Mouse (Mus musculus) liver, embryonic 13.5 days (tissue): ENCODE measurements at regions not wholly inside any gene's neighbourhood (a gene's known extent, or its start where the extent isn't known, plus 50 kb on each side); places are given as distances from the start of the nearest gene placed in this dataset.

Experiments used
- ATAC-seq: fragments of 200-750 bp; cut with Nextera tagmentation; 2 replicates; pipeline ENCODE4 v1.8.0; 2017; ENCODE audit warnings: low read depth, mild to moderate bottlenecking, moderate number of reproducible peaks, moderate library complexity
- DNase-seq: peaks from one replicate; pipeline ENCODE4 v3.0.0; 2022
- H3K27ac ChIP-seq: fragments of 300-500 bp; sonication (generic); 2 replicates; pipeline ENCODE4 v1.5.1; 2015; ENCODE audit warnings: moderate library complexity, mild to moderate bottlenecking, inconsistent platforms
- H3K27me3 ChIP-seq: fragments of 300-500 bp; sonication (generic); 2 replicates; pipeline ENCODE4 v1.6.1; 2015; ENCODE audit warnings: mild to moderate bottlenecking, inconsistent platforms
- H3K36me3 ChIP-seq: fragments of 300-500 bp; sonication (generic); 2 replicates; pipeline ENCODE4 v1.6.1; 2015; ENCODE audit warnings: mild to moderate bottlenecking, inconsistent platforms
- H3K4me1 ChIP-seq: fragments of 300-500 bp; sonication (generic); replicated peaks from 2 replicates; pipeline ENCODE4 v1.6.1; 2015; ENCODE audit warnings: inconsistent platforms
- H3K4me2 ChIP-seq: fragments of 300-500 bp; sonication (generic); 2 replicates; pipeline ENCODE4 v1.6.1; 2015; ENCODE audit warnings: inconsistent platforms, mild to moderate bottlenecking, moderate library complexity
- H3K4me3 ChIP-seq: fragments of 300-500 bp; sonication (generic); replicated peaks from 2 replicates; pipeline ENCODE4 v1.5.1; 2015; ENCODE audit warnings: mild to moderate bottlenecking, inconsistent platforms
- H3K9ac ChIP-seq: fragments of 300-500 bp; sonication (generic); 2 replicates; pipeline ENCODE4 v1.6.1; 2015; ENCODE audit warnings: mild to moderate bottlenecking, inconsistent platforms
- H3K9me3 ChIP-seq: fragments of 300-500 bp; sonication (generic); replicated peaks from 2 replicates; pipeline ENCODE4 v1.6.1; 2016; ENCODE audit warnings: inconsistent platforms
- WGBS: fragments of 180-500 bp; shearing (Covaris S2); methylation state at CpG from one replicate; pipeline ENCODE4 v1.1.7; 2015; ENCODE audit not compliant: insufficient replicate concordance; 5-methylcytosine and 5-hydroxymethylcytosine counted together

DNA sequence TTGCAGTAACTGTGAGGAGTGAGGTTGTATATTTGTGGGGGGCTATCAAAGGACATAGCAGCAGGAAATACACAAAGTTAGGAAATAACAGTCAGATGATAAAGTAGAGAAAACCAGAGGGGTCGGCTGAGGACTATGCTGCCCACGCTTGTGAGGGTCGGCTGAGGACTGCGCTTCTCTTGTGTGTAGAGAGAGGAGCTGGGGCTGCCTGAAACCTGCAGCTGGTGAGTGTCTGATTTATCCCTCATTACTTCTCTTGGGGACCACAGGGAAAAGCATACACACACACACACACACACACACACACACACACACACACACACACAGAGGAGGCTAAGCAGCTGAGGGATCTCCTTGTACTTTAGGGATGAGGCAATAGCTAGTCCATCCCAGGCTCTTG, 124.3 kb upstream of the Rbfox1 start:
- no peak overlapping the region for H3K4me2 ChIP-seq
- DNase-seq: no peak
- 0 out of 2 replicates have a peak, but pooled peaks cover 4% of the 10 kb centered on the region for H3K9me3 ChIP-seq
- ATAC-seq: no peak
- H3K4me1 ChIP-seq: no peaks in the 10 kb centered on the region
- H3K27me3 ChIP-seq: no peaks in the 10 kb centered on the region
- H3K4me3 ChIP-seq: no peak overlapping the region
- H3K27ac ChIP-seq: no peak overlapping the region
- H3K9ac ChIP-seq: no peak overlapping the region
- H3K36me3 ChIP-seq: no peaks in the 10 kb centered on the region
- WGBS: 70% methylated on average over 4 of the region's 4 CpGs

DNA sequence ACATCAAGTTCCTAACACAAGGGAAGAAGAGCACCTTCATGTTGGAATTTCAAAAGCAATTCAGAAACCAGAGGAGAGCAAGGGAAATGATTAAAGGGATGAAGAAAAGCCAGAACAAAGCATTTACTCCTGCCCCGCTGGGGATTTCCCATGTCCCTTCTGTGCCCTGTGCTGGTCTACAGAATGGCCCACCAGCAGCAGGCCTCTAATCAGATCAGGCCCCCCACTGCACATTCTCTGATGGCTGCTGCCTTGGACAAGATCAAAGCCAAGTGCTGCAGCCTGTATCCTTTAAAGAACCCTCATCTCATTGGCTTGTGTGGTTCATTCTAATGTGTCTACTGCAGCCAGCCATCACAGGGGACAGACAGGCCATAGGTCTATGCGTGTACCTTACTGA, 126.1 kb upstream of the Rbfox1 start:
- Histone ChIP-seq H3K4me1 (no peaks in the 10 kb centered on the region), H3K9me3 (0 out of 2 replicates have a peak, but pooled peaks cover 4% of the 10 kb centered on the region), H3K9ac (no peak overlapping the region), H3K36me3 (no peaks in the 10 kb centered on the region), H3K4me3 (no peak overlapping the region), H3K27me3 (no peaks in the 10 kb centered on the region), H3K4me2 (no peak overlapping the region), H3K27ac (no peak overlapping the region)
- ATAC-seq: no peak
- DNase-seq: no peak
- WGBS: 60% methylated on average over 2 of the region's 2 CpGs

GRCm38 (mm10) chr16:5742716-5743507, 142.2 kb upstream of the Rbfox1 start:
- 53% methylated on average over 4 of the region's 4 CpGs for WGBS
- no peak overlapping the region for H3K9ac ChIP-seq
- no peak for DNase-seq
- H3K4me2 ChIP-seq: no peak overlapping the region
- no peaks in the 10 kb centered on the region for H3K4me1 ChIP-seq
- H3K27me3 ChIP-seq: no peaks in the 10 kb centered on the region
- H3K4me3 ChIP-seq: no peak overlapping the region
- H3K9me3 ChIP-seq: no peaks in the 10 kb centered on the region
- ATAC-seq: no peak
- no peaks in the 10 kb centered on the region for H3K36me3 ChIP-seq
- no peak overlapping the region for H3K27ac ChIP-seq

GRCm38 (mm10) chr16:5740776-5741175, 144.4 kb upstream of the Rbfox1 start:
- no peak overlapping the region for H3K27ac ChIP-seq
- no peaks in the 10 kb centered on the region for H3K9me3 ChIP-seq
- no peaks in the 10 kb centered on the region for H3K4me1 ChIP-seq
- no peak for ATAC-seq
- no peak overlapping the region for H3K4me3 ChIP-seq
- H3K27me3 ChIP-seq: no peaks in the 10 kb centered on the region
- H3K36me3 ChIP-seq: no peaks in the 10 kb centered on the region
- DNase-seq: no peak
- no peak overlapping the region for H3K4me2 ChIP-seq
- WGBS: 65% methylated on average over 7 of the region's 7 CpGs
- no peak overlapping the region for H3K9ac ChIP-seq

DNA sequence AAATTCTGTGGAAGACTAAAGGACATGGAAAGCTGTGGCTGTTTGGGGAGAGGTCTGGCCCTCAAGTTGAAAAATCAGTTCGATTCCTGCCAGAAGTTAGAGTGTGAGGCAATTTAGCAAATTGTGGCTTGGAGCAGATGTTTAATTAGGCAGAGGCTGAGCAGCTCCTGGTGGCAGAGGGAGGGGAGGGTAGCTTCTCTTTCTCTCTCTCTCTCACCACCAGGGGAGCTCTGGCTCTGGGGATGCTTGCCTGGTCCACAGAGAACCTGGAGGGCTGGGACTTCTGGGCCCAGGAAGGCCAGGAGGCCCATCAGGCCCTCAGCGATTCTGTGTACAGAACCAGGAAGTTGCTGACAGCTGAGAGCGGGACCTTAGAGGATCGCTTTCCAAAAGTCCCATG, 151.5 kb upstream of the Rbfox1 start:
- no peaks in the 10 kb centered on the region for H3K4me1 ChIP-seq
- H3K27ac ChIP-seq: no peak overlapping the region
- H3K9ac ChIP-seq: no peak overlapping the region
- 47% methylated on average over 4 of the region's 4 CpGs for WGBS
- no peak for ATAC-seq
- H3K4me3 ChIP-seq: no peak overlapping the region
- H3K9me3 ChIP-seq: no peaks in the 10 kb centered on the region
- H3K27me3 ChIP-seq: no peaks in the 10 kb centered on the region
- H3K36me3 ChIP-seq: no peaks in the 10 kb centered on the region
- DNase-seq: no peak
- no peak overlapping the region for H3K4me2 ChIP-seq

DNA sequence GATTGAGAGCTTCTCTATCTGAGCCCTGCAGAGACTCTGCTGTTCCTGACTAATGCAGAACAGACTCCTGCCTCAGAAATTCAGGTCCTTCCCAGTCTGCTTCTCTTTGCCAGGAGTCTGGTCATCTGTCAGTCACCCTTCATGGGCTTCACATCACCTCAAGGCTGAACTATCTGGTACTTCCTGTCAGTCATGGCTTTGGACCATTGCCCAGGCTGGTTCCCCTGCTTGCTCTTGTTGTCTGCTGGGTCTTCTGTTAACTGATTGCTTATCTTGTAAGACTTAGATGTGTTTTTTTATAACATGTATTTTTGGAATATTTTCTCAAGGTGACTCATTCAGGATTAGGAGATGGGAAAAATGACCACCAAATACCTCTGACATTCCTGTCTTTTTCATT, 162.6 kb upstream of the Rbfox1 start:
- H3K9me3 ChIP-seq: no peaks in the 10 kb centered on the region; the same call in 1 of the 2 replicates
- no peak for DNase-seq
- no peak for ATAC-seq

DNA sequence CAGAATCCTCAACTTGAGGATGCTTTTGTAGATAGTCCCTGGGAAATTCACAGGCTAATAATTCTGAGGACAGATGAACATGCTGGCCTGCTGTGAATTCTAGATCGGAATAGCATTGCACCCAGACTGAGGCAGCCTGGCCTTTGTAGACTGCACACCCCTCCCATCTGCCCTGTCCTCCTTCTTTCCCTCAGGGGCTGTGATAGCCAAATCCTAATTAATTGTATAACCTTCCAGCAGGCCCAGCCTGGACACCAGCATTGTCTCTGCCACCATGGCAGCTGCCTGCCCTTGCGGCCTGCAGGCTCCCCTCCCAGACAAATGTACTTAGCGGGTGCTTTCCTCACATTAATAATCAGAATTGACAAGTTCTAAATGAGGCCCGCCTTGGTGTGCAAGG, 171.7 kb upstream of the Rbfox1 start:
- DNase-seq: no peak
- no peak overlapping the region for H3K4me3 ChIP-seq
- 70% methylated on average over 4 of the region's 4 CpGs for WGBS

More for the DNA sequence above, 162.6 kb upstream of the Rbfox1 start:
- no peak overlapping the region for H3K9ac ChIP-seq
- no peak overlapping the region for H3K4me3 ChIP-seq
- no peaks in the 10 kb centered on the region for H3K4me1 ChIP-seq
- no peaks in the 10 kb centered on the region for H3K36me3 ChIP-seq
- no peak overlapping the region for H3K27ac ChIP-seq
- H3K27me3 ChIP-seq: no peaks in the 10 kb centered on the region
- H3K4me2 ChIP-seq: no peak overlapping the region

GRCm38 (mm10) chr16:5709831-5710230, 175.3 kb upstream of the Rbfox1 start:
- 66% methylated on average over 5 of the region's 5 CpGs for WGBS
- no peak overlapping the region for H3K9ac ChIP-seq
- no peaks in the 10 kb centered on the region for H3K36me3 ChIP-seq
- no peak overlapping the region for H3K4me3 ChIP-seq
- H3K27me3 ChIP-seq: no peaks in the 10 kb centered on the region
- H3K27ac ChIP-seq: no peak overlapping the region
- no peak overlapping the region for H3K4me2 ChIP-seq
- DNase-seq (no peak), ATAC-seq (no peak)
- H3K4me1 ChIP-seq: no peaks in the 10 kb centered on the region
- no peaks in the 10 kb centered on the region for H3K9me3 ChIP-seq

More for the DNA sequence above, 171.7 kb upstream of the Rbfox1 start:
- Histone ChIP-seq H3K4me1 (no peaks in the 10 kb centered on the region), H3K9ac (no peak overlapping the region), H3K9me3 (no peaks in the 10 kb centered on the region), H3K36me3 (no peaks in the 10 kb centered on the region), H3K27ac (no peak overlapping the region), H3K27me3 (no peaks in the 10 kb centered on the region), H3K4me2 (no peak overlapping the region)
- ATAC-seq: no peak

DNA sequence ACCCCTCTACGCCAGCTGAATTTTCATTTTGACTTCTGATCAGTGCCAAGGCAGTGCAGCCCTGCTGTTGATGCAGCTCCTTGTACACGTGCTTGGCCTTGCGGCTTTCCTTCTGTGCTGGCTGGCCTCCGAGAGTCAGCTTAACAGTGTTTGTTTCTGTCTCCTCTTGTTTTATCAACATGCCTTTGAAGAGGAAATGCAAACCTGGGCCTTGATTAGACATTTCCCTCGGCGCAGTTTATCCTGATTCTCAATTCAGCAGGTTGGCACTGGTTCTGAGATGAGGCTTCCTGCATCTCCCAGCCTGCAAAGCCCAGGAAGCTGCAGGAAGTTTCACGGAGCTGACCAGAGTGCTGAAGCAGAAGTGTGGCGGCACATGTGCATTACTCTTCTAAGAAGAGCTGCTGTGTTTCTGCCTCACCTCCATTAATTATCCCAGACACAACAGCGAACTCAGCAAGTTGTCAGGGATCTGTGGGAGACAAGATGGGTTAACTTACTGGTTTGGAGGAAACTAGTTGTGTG, 184.4 kb upstream of the Rbfox1 start:
- no peak overlapping the region for H3K9ac ChIP-seq
- DNase-seq: no peak
- H3K36me3 ChIP-seq: no peaks in the 10 kb centered on the region
- no peak overlapping the region for H3K4me3 ChIP-seq
- no peak overlapping the region for H3K27ac ChIP-seq
- H3K4me2 ChIP-seq: no peak overlapping the region
- 45% methylated on average over 9 of the region's 9 CpGs for WGBS
- no peaks in the 10 kb centered on the region for H3K9me3 ChIP-seq
- H3K4me1 ChIP-seq: no peaks in the 10 kb centered on the region
- ATAC-seq: no peak
- no peaks in the 10 kb centered on the region for H3K27me3 ChIP-seq

GRCm38 (mm10) chr16:5688322-5688721, 196.8 kb upstream of the Rbfox1 start:
- no peak overlapping the region for H3K4me2 ChIP-seq
- H3K36me3 ChIP-seq: no peaks in the 10 kb centered on the region
- no peaks in the 10 kb centered on the region for H3K27me3 ChIP-seq
- H3K4me1 ChIP-seq: no peaks in the 10 kb centered on the region
- no peak for DNase-seq
- H3K27ac ChIP-seq: no peak overlapping the region
- ATAC-seq: no peak
- WGBS: 61% methylated on average over 3 of the region's 3 CpGs
- no peak overlapping the region for H3K9ac ChIP-seq
- H3K4me3 ChIP-seq: no peak overlapping the region
- H3K9me3 ChIP-seq: no peaks in the 10 kb centered on the region

- Histone ChIP-seq H3K27me3 (no peaks in the 10 kb centered on the region), H3K27ac (no peak overlapping the region), H3K4me2 (no peak overlapping the region), H3K9ac (no peak overlapping the region), H3K9me3 (no peaks in the 10 kb centered on the region), H3K4me1 (no peaks in the 10 kb centered on the region), H3K36me3 (no peaks in the 10 kb centered on the region), H3K4me3 (no peak overlapping the region)
- ATAC-seq (no peak), DNase-seq (no peak)
- WGBS: 43% methylated on average over 6 of the region's 6 CpGs
Observed at GRCm38 (mm10) chr16:5673372-5673960, 211.7 kb upstream of the Rbfox1 start.

GRCm38 (mm10) chr16:5672871-5673270, 212.3 kb upstream of the Rbfox1 start:
- Histone ChIP-seq H3K9me3 (no peaks in the 10 kb centered on the region), H3K4me3 (no peak overlapping the region), H3K36me3 (no peaks in the 10 kb centered on the region), H3K27ac (no peak overlapping the region), H3K4me1 (no peaks in the 10 kb centered on the region), H3K4me2 (no peak overlapping the region), H3K9ac (no peak overlapping the region), H3K27me3 (no peaks in the 10 kb centered on the region)
- ATAC-seq (no peak), DNase-seq (no peak)
- 53% methylated on average over 4 of the region's 4 CpGs for WGBS
